Mouse (Mus musculus) adrenal gland, adult (tissue): ENCODE results near the gene Wdr26.

Experiments
- DNase-seq, 2 experiments: peaks; one replicate each; pipeline ENCODE4 v3.0.0; 2022 to 2023; ENCODE audit warnings: low spot score in 1 of 2; ENCODE audit not compliant: inconsistent age in 2 of 2

Wdr26 gene

GRCm38 (mm10) chr1:181170210-181170609 is 41.6 kb downstream of the Wdr26 start:
- no peak for DNase-seq

GRCm38 (mm10) chr1:181168377-181168776 is 43.4 kb downstream of the Wdr26 start:
- DNase-seq = no peak

GRCm38 (mm10) chr1:181167816-181168215 is 44.0 kb downstream of the Wdr26 start:
- no peak for DNase-seq

GRCm38 (mm10) chr1:181151541-181151940 is 60.3 kb downstream of the Wdr26 start:
- DNase-seq = no peak

- DNase-seq = peak; percentile 90 to 96
Measured at GRCm38 (mm10) chr1:181150827-181151534, 60.8 kb downstream of the Wdr26 start.

GRCm38 (mm10) chr1:181150431-181150826 is 61.4 kb downstream of the Wdr26 start:
- no peak for DNase-seq

GRCm38 (mm10) chr1:181149373-181150017 is 62.3 kb downstream of the Wdr26 start:
- no peak for DNase-seq

- no peak for DNase-seq
Measured at GRCm38 (mm10) chr1:181148540-181148939, 63.3 kb downstream of the Wdr26 start.

GRCm38 (mm10) chr1:181146187-181146586 is 65.6 kb downstream of the Wdr26 start:
- DNase-seq = no peak

GRCm38 (mm10) chr1:181144966-181145365 is 66.8 kb downstream of the Wdr26 start:
- DNase-seq = peak; percentile 24 to 66

- DNase-seq = peak; percentile 93 to 98
Measured at GRCm38 (mm10) chr1:181143950-181144836, 67.6 kb downstream of the Wdr26 start, which contains the start of the genes Nvl and Cnih4. Nvl (minus strand) TSS chr1:181144204. Cnih4 (plus strand) TSS chr1:181144693.

- DNase-seq = no peak
Measured at GRCm38 (mm10) chr1:181143609-181143949, 68.2 kb downstream of the Wdr26 start.

GRCm38 (mm10) chr1:181138730-181139129 is 73.1 kb downstream of the Wdr26 start:
- DNase-seq = no peak

GRCm38 (mm10) chr1:181131915-181132314 is 79.9 kb downstream of the Wdr26 start:
- peak; percentile 80 to 90 for DNase-seq

GRCm38 (mm10) chr1:181126766-181127165 is 85.0 kb downstream of the Wdr26 start:
- peak; percentile 59 to 76 for DNase-seq

- peak; percentile 56 to 77 for DNase-seq
Measured at GRCm38 (mm10) chr1:181125916-181126315, 85.9 kb downstream of the Wdr26 start.

GRCm38 (mm10) chr1:181124145-181124544 is 87.7 kb downstream of the Wdr26 start:
- DNase-seq = no peak
